Mouse (Mus musculus) layer of hippocampus, adult 8-10 months (tissue): ENCODE measurements around the gene Gorasp2. TPM values are rescaled to one million over a fixed set of nuclear protein-coding genes. Genes with fewer than 3 reads are reported as not detected.

ENCODE experiments used
- DNase-seq, 2 experiments: peaks; one replicate each; pipeline ENCODE4 v3.0.0; 2022; ENCODE audit warnings: low spot score in 2 of 2
- total RNA-seq, 4 experiments: library from RNA; stranded (reverse); gene quantifications; 2 replicates each; pipeline ENCODE4 v1.2.4; 2022

Gorasp2 gene
- total RNA-seq, 4 experiments from 2014 or later: 97.9 to 104 (median 103) TPM

- DNase-seq: no peak
These were observed 80.5 kb downstream of the Gorasp2 start for GRCm38 (mm10) chr2:70741901-70742300.

- DNase-seq: no peak
These were observed 81.2 kb downstream of the Gorasp2 start for GRCm38 (mm10) chr2:70742588-70742987.

GRCm38 (mm10) chr2:70751655-70752054 lies 90.3 kb downstream of the Gorasp2 start:
- no peak for DNase-seq

GRCm38 (mm10) chr2:70752149-70752548 lies 90.8 kb downstream of the Gorasp2 start:
- no peak for DNase-seq

Other genes with a start within 250 kb of the Gorasp2 start
- under 1 TPM; 0.29 to 0.54 (median 0.43) TPM for gene Sp5, start 186.7 kb upstream of the Gorasp2 start, total RNA-seq
- gene Erich2, start 152.8 kb upstream of the Gorasp2 start, total RNA-seq: 1 to 10 TPM in 1 of 4 experiments, under 1 TPM in 3; 0.34 to 1.7 (median 0.76) TPM
- gene Gad1, start 108.5 kb upstream of the Gorasp2 start, total RNA-seq: 100 to 1,000 TPM; 288 to 395 (median 349) TPM
- gene Gm26558, start 532 bp downstream of the Gorasp2 start, total RNA-seq: 1 to 10 TPM in 1 of 4 experiments, not detected in 3; 1.0 TPM
- 10 to 100 TPM; 68.5 to 79.4 (median 77.8) TPM for gene Tlk1, start 164.2 kb downstream of the Gorasp2 start, total RNA-seq